Mouse (Mus musculus): ENCODE measurements around the gene Tecta.

DNA sequence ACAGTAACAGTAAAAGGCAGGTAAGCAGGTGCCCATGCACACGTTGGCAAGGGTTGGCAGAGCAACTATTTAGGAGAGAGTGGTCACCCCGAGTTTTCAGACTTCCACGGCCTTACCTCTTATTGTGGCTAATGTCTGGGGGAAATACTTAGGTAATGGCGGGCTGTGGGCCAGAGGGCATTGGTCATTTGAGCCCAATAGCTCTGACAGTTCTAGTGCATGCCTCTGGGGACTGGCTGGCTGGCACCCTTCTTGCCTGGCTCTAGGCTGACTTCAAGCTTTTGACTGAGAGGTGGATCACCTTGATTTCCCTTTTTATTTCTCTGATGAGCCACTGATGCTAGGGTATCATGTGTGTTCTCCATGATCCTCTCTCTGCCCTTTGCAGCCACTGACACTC is 21.7 kb downstream of the Tecta start:
- TF ChIP-seq POLR2A (IDR thresholded peaks at IDR 0.05; ENCODE audit: insufficient read depth, low read length): no peak
- no peak for TF ChIP-seq CTCF (IDR thresholded peaks at IDR 0.05; ENCODE audit: low read depth, low read length)
